Mouse (Mus musculus): ENCODE measurements around the gene Wipi2. TPM values are rescaled to one million over a fixed set of nuclear protein-coding genes. Genes with fewer than 3 reads are reported as not detected.
A peak's percentile ranks its signal among the peaks of the same experiment; 100 is the strongest.

Gene Wipi2
- polyA plus RNA-seq, 1 experiment = 60.6 TPM

GRCm38 (mm10) chr5:142673082-142673481, 45.6 kb downstream of the Wipi2 start:
- no peak overlapping the region for H3K27ac ChIP-seq (ENCODE audit: control insufficient read depth, insufficient read depth, low read depth, low read length)
- no peak for TF ChIP-seq POLR2A (IDR thresholded peaks at IDR 0.05; ENCODE audit: control insufficient read depth, low read depth, low read length)
- peak; percentile 23; the same call in 1 of the 2 replicates for TF ChIP-seq CTCF (IDR thresholded peaks at IDR 0.05; ENCODE audit: control insufficient read depth, insufficient read depth, insufficient replicate concordance, low read depth, low read length)
- H3K4me3 ChIP-seq (ENCODE audit: control insufficient read depth, low read depth, low read length) = no peak overlapping the region
- no peaks in the 10 kb centered on the region for H3K4me1 ChIP-seq (ENCODE audit: control insufficient read depth, insufficient read depth, low read length)
- H3K36me3 ChIP-seq (ENCODE audit: control insufficient read depth, insufficient read depth, low read length) = no peaks in the 10 kb centered on the region
- no peaks in the 10 kb centered on the region for H3K27me3 ChIP-seq (ENCODE audit: control insufficient read depth, insufficient read depth, low read length)

- TF ChIP-seq CTCF (IDR thresholded peaks at IDR 0.05; ENCODE audit: control insufficient read depth, insufficient read depth, insufficient replicate concordance, low read depth, low read length) (no peak), POLR2A (IDR thresholded peaks at IDR 0.05; ENCODE audit: control insufficient read depth, low read depth, low read length) (no peak)
- no peak overlapping the region for H3K27ac ChIP-seq (ENCODE audit: control insufficient read depth, insufficient read depth, low read depth, low read length)
- no peak overlapping the region for H3K4me3 ChIP-seq (ENCODE audit: control insufficient read depth, low read depth, low read length)
- H3K4me1 ChIP-seq (ENCODE audit: control insufficient read depth, insufficient read depth, low read length) = no peaks in the 10 kb centered on the region
- no peaks in the 10 kb centered on the region for H3K27me3 ChIP-seq (ENCODE audit: control insufficient read depth, insufficient read depth, low read length)
- H3K36me3 ChIP-seq (ENCODE audit: control insufficient read depth, insufficient read depth, low read length) = no peaks in the 10 kb centered on the region
Observed at GRCm38 (mm10) chr5:142678141-142678571, 50.7 kb downstream of the Wipi2 start.

- H3K36me3 ChIP-seq (ENCODE audit: control insufficient read depth, insufficient read depth, low read length) = no peaks in the 10 kb centered on the region
- H3K4me3 ChIP-seq (ENCODE audit: control insufficient read depth, low read depth, low read length) = no peak overlapping the region
- TF ChIP-seq CTCF (IDR thresholded peaks at IDR 0.05; ENCODE audit: control insufficient read depth, insufficient read depth, insufficient replicate concordance, low read depth, low read length) = no peak
- no peak for TF ChIP-seq POLR2A (IDR thresholded peaks at IDR 0.05; ENCODE audit: control insufficient read depth, low read depth, low read length)
- no peak overlapping the region for H3K27ac ChIP-seq (ENCODE audit: control insufficient read depth, insufficient read depth, low read depth, low read length)
- no peaks in the 10 kb centered on the region for H3K4me1 ChIP-seq (ENCODE audit: control insufficient read depth, insufficient read depth, low read length)
- H3K27me3 ChIP-seq (ENCODE audit: control insufficient read depth, insufficient read depth, low read length) = no peaks in the 10 kb centered on the region
Observed at GRCm38 (mm10) chr5:142679065-142679464, 51.6 kb downstream of the Wipi2 start.

- H3K4me1 ChIP-seq (ENCODE audit: control insufficient read depth, insufficient read depth, low read length) = no peaks in the 10 kb centered on the region
- H3K27me3 ChIP-seq (ENCODE audit: control insufficient read depth, insufficient read depth, low read length) = no peaks in the 10 kb centered on the region
- H3K4me3 ChIP-seq (ENCODE audit: control insufficient read depth, low read depth, low read length) = no peak overlapping the region
- no peaks in the 10 kb centered on the region for H3K36me3 ChIP-seq (ENCODE audit: control insufficient read depth, insufficient read depth, low read length)
- TF ChIP-seq CTCF (IDR thresholded peaks at IDR 0.05; ENCODE audit: control insufficient read depth, insufficient read depth, insufficient replicate concordance, low read depth, low read length) (no peak), POLR2A (IDR thresholded peaks at IDR 0.05; ENCODE audit: control insufficient read depth, low read depth, low read length) (no peak)
- no peak overlapping the region for H3K27ac ChIP-seq (ENCODE audit: control insufficient read depth, insufficient read depth, low read depth, low read length)
Observed at GRCm38 (mm10) chr5:142681911-142682310, 54.4 kb downstream of the Wipi2 start.

GRCm38 (mm10) chr5:142682529-142682928, 55.0 kb downstream of the Wipi2 start:
- H3K36me3 ChIP-seq (ENCODE audit: control insufficient read depth, insufficient read depth, low read length) = no peaks in the 10 kb centered on the region

GRCm38 (mm10) chr5:142688866-142689265, 61.4 kb downstream of the Wipi2 start:
- Histone ChIP-seq H3K27me3 (ENCODE audit: control insufficient read depth, insufficient read depth, low read length) (no peaks in the 10 kb centered on the region), H3K36me3 (ENCODE audit: control insufficient read depth, insufficient read depth, low read length) (no peaks in the 10 kb centered on the region), H3K4me1 (ENCODE audit: control insufficient read depth, insufficient read depth, low read length) (peaks cover 3% of the 10 kb centered on the region; the same call in 1 of the 2 replicates), H3K27ac (ENCODE audit: control insufficient read depth, insufficient read depth, low read depth, low read length) (no peak overlapping the region), H3K4me3 (ENCODE audit: control insufficient read depth, low read depth, low read length) (no peak overlapping the region)
- TF ChIP-seq CTCF (IDR thresholded peaks at IDR 0.05; ENCODE audit: control insufficient read depth, insufficient read depth, insufficient replicate concordance, low read depth, low read length) = no peak
- TF ChIP-seq POLR2A (IDR thresholded peaks at IDR 0.05; ENCODE audit: control insufficient read depth, low read depth, low read length) = no peak

More at GRCm38 (mm10) chr5:142682529-142682928, 55.0 kb downstream of the Wipi2 start:
- Histone ChIP-seq H3K4me3 (ENCODE audit: control insufficient read depth, low read depth, low read length) (no peak overlapping the region), H3K4me1 (ENCODE audit: control insufficient read depth, insufficient read depth, low read length) (no peaks in the 10 kb centered on the region), H3K27ac (ENCODE audit: control insufficient read depth, insufficient read depth, low read depth, low read length) (no peak overlapping the region), H3K27me3 (ENCODE audit: control insufficient read depth, insufficient read depth, low read length) (no peaks in the 10 kb centered on the region)
- TF ChIP-seq CTCF (IDR thresholded peaks at IDR 0.05; ENCODE audit: control insufficient read depth, insufficient read depth, insufficient replicate concordance, low read depth, low read length) = no peak
- no peak for TF ChIP-seq POLR2A (IDR thresholded peaks at IDR 0.05; ENCODE audit: control insufficient read depth, low read depth, low read length)

- Histone ChIP-seq H3K27me3 (ENCODE audit: control insufficient read depth, insufficient read depth, low read length) (no peaks in the 10 kb centered on the region), H3K4me1 (ENCODE audit: control insufficient read depth, insufficient read depth, low read length) (peaks cover 3% of the 10 kb centered on the region; the same call in 1 of the 2 replicates), H3K4me3 (ENCODE audit: control insufficient read depth, low read depth, low read length) (no peak overlapping the region), H3K27ac (ENCODE audit: control insufficient read depth, insufficient read depth, low read depth, low read length) (no peak overlapping the region), H3K36me3 (ENCODE audit: control insufficient read depth, insufficient read depth, low read length) (no peaks in the 10 kb centered on the region)
- TF ChIP-seq POLR2A (IDR thresholded peaks at IDR 0.05; ENCODE audit: control insufficient read depth, low read depth, low read length) = no peak
- TF ChIP-seq CTCF (IDR thresholded peaks at IDR 0.05; ENCODE audit: control insufficient read depth, insufficient read depth, insufficient replicate concordance, low read depth, low read length) = no peak
Observed at GRCm38 (mm10) chr5:142690343-142690742, 62.8 kb downstream of the Wipi2 start.

GRCm38 (mm10) chr5:142692248-142692647, 64.8 kb downstream of the Wipi2 start, which contains the start of gene Slc29a4:
Gene Slc29a4, plus strand, starts transcription at chr5:142692512.
- TF ChIP-seq POLR2A (IDR thresholded peaks at IDR 0.05; ENCODE audit: control insufficient read depth, low read depth, low read length) = no peak
- Histone ChIP-seq H3K27me3 (ENCODE audit: control insufficient read depth, insufficient read depth, low read length) (no peaks in the 10 kb centered on the region), H3K36me3 (ENCODE audit: control insufficient read depth, insufficient read depth, low read length) (no peaks in the 10 kb centered on the region), H3K4me3 (ENCODE audit: control insufficient read depth, low read depth, low read length) (no peak within 1 kb of the TSS), H3K27ac (ENCODE audit: control insufficient read depth, insufficient read depth, low read depth, low read length) (no peak within 1 kb of the TSS), H3K4me1 (ENCODE audit: control insufficient read depth, insufficient read depth, low read length) (peaks cover 3% of the 10 kb centered on the region; the same call in 1 of the 2 replicates)
